Mouse (Mus musculus) thymus, postnatal 36 days (tissue): Measurements from ENCODE around the gene Kcnk4.

Experiments used
- DNase-seq, 2 experiments: peaks; one replicate each; pipeline ENCODE4 v3.0.0; 2022; ENCODE audit warnings: mixed read lengths in 2 of 2

The Kcnk4 gene

DNA sequence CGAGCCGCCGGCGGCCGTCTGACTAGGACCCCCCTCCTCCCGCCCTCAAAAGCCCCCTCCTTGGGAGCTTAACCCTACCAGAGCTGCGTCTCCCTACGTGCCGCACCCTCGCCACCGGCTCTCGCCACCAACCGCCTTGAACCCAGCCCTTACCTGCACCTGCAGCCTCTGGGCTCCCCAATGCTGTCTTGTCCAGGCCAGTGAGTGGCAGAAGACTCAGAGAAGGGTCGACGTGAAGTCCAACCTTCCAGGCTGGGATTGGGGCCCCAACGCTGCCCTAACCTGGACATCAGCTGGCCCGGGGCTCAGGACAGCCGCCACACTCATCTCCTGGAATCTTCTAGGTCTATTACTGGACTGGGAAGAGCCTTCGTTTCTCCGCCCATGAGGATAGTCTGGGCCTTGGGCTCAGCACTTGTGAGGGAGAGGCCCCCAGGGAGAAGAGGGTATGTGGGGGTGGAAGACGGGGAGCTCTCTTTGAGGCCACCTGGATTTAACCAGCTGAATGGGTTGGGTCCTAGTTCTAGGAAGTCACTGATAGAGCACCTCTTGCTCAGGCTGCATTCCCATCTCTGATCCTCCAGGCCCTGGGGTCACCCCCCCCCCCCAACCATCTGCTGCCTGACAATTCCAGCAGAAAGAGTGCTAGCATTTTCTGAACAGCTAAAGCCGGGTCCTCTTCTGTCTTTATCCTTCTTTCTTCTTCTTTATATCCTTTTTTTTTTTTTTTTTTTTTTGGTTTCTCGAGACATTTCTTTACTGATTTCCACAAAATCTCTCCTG lies at the start of gene Kcnk4:
TSS of gene Kcnk4 (minus strand) at position 321 of the 783 bp plus-strand sequence.
- DNase-seq: peak in 1 of 2 experiments; percentile 14

DNA sequence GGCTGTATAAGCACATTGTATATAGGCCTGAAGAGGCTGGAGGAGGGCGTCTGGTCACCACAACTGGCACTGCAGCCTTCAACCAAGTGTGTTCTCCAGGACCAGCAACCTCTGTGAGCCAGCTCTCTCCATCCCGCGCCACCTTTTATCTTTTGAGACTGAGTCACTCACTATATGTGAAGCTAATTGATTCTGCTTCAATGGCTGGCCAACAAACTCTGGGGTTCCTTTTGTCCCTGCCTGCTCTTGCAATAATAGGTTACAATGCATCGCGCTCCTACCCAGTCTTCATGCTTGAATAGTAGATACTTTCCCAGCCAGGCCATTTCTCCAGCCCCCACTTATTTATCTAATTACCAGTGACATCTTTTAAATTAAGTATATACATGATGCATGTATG lies 49.3 kb upstream of the Kcnk4 start:
- no peak for DNase-seq

DNA sequence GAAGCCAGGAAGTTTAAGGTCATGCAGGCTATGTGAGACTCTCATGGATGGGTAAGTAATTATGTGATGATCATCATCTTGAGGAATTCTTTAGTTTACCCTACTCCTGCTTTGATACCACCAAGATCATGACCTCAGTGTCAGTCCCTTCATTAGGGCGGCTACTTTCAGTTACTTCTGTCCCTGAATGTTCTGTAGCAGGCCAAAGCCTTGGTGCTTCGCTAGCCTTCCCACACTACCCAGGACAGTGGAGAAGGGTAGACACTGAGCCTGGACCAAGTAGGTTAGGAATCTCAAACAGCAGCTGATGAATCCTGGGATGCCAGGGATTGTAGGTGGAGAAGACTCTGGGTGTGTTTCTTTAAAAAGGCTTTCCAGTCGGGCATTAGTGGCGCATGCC lies 47.1 kb upstream of the Kcnk4 start:
- DNase-seq: no peak

DNA sequence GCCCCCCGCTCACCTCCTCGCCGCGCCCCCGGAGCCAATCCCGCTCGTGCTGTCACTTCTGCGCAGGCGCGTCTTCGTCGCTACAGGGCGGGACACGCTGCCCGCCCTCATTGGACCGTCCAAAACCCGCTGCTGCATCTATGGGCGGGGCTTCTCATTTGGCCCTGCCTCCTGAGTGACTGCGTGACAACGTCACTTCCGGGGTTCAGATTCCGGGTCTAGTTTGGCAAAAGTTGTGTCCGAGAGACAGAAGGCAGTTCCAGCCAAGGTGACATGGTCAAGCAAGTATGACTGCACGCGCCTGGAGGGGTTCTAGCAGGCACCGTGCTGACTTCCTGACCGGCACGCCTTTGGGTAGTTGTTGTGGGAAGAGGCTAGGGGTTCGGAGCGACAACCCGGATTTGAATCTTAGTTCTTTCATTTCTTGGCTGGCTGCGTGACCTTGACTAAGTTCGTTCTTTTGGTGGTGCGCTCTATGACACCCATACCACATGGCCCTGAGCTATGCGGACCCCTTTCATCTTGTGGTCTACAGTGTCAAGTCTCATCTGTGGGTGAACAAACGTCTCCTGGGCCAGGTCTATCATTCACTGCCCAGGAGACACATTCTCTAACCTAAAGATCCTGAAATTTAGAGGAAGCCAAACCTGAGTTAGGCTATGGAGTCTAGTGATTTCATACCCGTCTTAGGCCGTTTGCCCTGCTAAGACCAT lies 46.2 kb upstream of the Kcnk4 start, which contains the start of gene Fkbp2:
TSS of gene Fkbp2 (minus strand) at position 121 of the 713 bp plus-strand sequence.
- peak; percentile 98 to 99 for DNase-seq

DNA sequence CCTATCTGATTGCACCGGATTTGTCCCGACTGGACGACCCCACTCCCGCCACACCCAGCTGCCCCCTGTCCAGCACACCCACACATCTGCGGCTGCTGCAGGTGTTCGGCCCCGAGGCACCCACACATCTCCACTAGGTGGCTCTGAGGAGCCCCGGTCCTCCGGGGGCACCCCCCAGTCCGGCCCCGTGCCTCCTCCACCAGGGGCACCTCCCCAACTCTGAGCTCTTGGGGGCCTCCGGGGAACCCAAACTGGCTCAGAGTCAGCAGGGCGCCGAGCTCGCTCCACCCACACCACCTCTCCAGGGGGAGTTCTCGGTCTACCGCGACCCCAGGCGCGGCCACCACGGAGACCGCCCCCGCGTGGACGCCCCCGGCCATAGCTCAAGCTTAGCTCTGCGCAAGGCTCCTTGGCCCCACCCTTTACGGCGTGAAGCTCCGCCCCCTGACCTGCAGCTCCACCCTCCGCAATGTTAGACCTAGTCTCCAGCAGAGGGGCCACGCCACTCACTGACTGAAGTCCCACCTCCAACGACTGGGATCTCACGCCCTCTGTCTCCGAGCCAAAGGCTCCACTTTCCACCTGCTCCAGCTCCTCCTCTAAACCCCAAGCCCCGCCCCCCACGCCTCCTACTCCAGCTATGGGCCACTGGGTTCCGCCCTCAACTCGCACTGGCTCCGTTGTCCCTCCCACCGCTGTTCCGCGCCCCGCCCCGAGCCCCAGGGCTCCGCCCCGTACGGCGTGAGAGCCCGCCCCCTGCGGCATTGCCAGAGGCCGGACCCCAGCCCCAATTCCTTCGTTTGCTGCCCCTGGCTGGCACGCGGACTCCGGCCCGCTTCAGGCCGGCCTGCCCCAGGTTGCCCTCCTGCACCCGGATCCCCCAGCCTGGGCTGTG lies 45.4 kb upstream of the Kcnk4 start:
- DNase-seq: peak; percentile 99 to 100

DNA sequence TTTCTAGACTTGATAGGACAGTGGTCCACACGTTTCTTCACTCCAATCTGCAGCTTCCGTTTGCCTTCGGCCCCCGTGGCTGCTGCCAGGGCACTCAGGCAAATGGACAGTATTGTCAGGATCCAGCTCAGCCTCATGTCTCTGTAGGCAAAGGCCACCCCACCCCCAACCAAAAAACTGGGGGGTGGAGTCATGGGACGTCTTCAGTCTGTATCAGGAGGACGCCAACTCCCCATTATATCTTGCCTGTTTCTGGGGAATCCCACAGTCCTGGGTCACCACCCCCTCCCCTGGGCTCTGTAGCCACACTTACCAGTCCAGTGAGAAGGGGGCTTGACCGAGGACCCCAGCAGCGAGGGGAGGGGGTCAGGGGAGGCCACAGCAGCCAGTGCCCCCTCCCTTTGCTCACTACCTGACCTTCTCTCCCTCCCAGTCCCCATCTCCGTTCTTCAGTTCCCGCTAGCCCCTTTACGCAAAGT lies 44.7 kb upstream of the Kcnk4 start:
- peak in 1 of 2 experiments; percentile 53 for DNase-seq

DNA sequence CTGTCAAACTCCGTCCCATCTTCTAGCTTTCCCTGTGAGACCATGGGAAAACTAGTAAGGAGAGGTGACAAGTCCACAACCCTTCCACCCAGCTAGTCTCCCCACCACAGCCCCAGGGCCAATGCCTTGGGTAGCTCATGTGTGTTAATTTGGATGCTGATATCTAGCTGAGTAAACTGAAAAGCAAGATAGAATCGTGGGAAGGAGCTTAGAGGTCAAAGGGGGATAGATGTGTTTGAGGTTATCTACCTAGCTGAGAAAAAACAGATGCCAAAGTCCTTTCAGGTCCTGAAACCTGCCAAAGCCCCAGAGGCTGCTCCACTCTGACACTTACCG lies 44.3 kb upstream of the Kcnk4 start:
- no peak for DNase-seq

DNA sequence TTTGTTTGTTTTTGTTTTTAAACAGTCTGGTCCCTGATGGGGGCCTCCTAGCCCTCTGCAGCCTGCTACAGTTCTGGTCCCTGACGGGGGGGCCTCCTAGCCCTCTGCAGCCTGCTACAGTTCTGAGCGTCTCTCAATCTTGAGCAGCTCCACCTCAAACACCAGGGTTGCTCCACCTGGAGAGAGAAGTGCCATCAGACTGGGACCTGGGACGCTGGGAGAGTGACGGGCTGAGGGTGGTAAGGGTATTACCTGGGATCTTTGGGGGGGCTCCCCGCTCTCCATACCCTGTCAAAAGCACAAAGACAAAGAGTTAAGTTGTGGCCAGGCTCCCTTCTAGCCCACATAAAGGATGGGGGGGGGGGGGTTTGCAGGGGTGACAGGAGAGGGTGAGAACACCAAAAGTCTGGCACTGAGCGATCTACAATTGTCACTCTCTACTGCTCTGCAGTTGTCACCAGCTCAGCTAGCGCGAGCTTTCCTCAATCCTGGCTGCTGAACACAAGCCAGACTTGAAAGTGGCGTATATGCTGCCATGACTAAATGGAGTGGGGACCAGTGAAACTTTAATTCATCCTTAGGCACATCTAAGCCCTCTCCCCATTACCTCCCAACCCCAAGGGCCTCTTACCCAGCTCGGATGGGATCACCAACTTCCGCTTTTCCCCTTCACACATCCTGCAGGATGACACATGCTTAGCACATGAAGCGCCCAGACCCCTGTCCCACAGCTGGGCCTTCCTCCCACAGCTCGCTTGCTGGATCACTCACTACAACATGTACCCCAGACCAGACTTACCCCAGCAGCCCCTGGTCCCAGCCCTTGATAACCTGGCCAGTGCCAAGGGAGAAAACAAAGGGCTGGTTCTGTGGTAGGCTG lies 43.7 kb upstream of the Kcnk4 start:
- no peak for DNase-seq

DNA sequence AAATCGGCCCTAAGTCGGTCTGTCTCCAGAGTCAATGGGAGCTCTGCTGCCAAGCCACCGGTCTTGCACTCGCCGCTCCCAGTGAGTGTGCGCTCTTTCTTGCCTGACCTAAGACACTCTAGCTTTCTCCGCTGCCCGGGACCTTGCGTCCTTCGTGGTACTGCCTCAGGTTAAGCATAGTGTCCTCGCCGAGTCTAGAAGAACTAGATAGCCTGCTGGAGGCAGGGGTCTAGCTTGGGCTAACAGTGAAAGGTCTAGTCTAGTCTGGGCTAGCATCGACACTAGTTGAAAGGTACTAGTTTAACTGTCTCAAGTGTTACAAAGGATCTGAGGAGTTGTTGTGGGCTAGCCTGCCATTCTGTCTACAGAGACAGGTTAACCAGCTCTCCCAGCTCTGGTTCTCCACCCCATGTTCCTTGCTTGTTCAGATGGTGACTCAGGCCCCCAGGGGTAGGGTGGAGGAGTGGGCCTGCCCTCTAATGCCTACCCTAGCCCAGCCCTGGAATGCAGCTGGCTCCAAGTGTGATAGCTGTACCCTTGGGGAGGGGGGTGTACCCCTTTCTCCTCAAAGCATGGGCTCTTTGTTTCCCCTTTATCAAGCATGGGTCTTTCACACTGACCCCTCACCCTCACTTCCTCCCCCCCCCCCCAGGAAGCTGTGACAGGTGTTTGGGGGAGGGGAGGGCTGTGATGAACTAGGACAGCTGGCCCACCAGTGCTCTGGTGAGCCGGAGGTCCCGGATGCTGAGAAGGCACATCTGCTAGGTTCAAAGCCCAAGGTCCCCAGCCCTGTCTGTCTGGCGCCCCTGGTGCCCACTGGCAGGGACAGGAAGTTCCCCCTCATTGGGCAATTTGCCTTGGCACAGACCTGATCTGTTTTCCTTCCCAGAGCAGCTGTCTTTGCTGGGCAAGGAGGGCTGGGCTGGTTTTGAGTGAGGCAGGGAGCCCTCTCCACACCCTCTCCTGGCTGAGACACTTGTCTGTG lies 41.5 kb upstream of the Kcnk4 start, which contains the start of gene Plcb3:
TSS of gene Plcb3 (minus strand) at position 934 of the 985 bp plus-strand sequence.
- peak; percentile 85 to 94 for DNase-seq

DNA sequence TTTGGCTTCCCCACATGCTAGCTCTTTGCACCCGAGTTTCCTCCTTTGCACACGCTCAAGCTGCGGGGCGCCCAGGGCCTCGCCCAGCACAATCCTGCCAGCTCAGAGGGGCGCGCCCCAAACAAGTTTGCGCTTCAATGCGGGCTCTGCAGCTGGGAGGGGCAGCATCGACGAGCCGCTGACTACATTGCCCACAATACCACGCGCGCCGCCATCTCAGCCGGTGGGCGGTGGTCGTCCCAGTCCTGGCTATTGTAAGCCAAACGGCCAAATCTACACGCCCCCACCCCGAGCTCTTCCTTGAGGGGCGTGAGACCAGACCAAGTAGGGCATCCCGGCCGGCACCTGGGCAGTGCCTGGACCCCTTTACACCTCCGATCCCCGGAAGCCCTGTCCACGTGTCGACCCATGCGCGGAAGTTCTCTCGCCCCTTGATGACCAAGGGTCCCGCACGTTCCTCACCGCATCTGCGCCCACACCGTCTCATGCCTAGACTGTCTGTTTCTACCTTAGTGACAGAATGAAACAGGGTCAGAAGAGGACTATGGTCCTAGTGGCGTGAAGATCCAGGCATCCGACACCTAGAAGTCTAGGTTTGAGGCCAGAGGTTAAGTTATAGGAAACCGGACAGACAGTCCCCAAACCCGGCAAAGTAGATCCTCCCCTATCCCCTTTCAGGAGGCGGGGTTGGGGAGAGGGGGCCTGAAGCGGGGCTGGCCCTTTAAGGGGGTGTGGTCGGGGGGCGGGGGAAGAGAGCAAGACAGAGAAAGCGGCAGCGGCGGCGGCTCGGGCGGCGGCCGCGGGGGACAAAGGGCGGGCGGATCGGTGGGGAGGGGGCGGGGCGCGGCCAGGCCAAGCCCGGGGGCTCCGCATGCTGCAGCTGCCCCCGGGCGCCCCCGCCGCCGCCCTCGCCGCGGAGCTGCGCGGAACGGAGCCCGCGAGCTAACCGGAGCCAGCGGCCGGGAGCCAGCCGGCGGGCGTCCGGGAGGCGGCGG lies 40.2 kb upstream of the Kcnk4 start, which contains the start of gene Ppp1r14b:
TSS of gene Ppp1r14b (plus strand) at position 758 of the 995 bp plus-strand sequence.
- DNase-seq: peak; percentile 82 to 90

DNA sequence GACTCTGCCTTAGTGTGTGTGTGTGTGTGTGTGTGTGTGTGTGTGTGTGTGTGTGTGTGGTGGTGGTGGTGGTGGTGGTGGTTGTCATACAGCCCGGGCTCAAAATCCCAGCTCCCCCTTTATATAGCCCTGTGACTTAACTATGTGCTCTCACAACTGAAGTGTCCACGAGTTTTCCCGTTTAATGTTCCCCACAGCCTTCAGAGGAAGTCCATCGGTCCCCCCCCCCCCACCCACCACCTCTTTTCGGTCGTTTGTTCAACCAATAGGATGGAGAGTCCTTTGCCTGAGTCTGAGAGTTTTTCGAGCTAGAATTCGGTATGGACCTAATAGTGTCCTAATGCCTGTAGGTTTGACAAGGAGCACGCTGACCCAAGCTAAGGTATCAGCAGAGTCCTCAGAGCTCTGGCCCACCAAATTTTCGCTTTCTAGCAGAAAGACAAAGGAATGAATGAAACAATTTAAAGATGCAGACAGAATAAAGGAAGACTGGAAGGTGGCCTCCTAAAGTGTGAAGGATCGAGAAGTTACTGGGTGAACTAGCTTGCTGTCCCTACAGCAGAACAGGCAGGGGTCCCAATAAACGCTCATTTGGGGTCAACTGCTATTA lies 39.4 kb upstream of the Kcnk4 start:
- no peak for DNase-seq

DNA sequence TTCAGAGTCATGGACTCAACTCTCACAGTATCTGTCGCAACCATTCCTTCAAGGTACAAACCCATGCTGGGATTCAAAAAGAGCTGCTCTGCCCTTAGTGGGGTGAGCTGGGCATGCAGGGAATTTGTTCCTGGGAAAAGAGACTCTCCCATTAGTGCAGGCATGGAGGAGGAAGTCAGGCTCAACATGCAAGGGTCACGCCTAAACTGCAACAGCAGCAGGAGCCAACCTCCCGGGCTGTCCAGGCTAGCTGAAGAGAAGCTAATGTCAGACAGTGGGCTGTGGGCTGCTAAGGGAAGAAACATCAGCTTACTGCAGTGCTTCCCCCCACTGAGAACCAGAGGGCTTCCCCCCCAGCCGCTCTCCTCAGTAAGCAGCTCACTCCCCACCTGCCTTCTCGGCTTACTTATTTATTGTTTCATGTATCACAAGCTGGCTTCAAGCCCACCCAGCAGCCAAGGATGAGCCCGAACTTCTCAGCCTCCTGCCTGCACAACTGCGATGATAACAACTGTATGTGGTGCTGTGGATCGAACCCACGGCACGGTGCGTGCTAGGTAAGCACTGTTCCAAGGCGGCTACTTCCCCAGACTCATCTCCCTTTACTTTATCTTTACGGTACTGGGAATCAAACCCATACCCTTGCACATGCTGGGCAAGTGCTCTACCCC lies 38.1 kb upstream of the Kcnk4 start:
- DNase-seq: no peak

DNA sequence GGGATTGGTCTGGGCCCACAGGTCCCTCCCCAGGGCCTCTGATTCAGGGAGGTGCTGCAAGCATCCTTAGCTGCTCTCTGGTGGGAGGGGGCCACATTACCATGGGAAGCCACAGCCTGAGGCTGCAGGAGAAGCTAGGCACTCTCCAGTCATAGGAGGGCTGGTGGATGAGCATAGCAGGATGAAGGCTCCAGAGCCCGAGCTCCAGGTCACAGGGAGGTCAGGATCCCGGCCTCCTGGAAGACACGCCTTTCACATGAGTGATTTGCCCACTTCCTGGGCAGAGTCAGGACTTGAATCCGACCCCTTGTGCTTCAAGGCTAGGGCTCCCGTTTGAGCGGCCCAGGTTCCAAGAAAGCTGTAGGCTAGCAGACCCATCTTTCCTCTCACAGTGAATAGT lies 37.3 kb upstream of the Kcnk4 start:
- no peak for DNase-seq

DNA sequence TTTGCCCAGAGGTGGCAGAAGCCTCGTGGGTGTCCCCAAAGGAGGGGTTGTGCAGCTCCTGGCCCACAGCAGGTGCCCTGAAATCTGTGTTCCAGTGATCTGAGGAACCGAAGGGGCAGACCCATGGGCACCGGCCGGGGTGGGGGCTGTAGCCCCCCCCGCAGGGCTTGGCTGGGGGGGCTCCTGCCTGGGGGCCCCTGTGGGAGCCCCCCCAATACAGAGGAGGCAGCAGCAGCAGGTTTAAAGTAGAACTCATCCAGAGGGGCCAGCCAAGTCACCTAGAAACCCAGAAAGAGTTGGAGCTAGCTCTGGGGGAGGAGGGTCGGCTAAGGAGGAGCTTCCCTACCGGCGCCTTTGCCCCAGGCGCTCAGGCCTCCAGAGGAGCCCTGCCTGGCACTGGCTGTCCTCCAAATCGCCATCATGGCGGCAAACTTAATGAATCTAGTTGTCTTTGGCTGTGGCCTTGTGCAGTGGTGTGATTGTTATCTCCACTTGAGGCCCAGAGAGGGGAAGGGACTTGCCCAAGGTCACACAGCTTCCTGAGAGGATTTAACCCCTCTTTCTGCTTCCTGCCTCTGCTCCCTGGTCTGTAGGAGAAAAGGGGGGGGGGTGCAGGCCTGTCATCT lies 36.3 kb upstream of the Kcnk4 start:
- DNase-seq: no peak

DNA sequence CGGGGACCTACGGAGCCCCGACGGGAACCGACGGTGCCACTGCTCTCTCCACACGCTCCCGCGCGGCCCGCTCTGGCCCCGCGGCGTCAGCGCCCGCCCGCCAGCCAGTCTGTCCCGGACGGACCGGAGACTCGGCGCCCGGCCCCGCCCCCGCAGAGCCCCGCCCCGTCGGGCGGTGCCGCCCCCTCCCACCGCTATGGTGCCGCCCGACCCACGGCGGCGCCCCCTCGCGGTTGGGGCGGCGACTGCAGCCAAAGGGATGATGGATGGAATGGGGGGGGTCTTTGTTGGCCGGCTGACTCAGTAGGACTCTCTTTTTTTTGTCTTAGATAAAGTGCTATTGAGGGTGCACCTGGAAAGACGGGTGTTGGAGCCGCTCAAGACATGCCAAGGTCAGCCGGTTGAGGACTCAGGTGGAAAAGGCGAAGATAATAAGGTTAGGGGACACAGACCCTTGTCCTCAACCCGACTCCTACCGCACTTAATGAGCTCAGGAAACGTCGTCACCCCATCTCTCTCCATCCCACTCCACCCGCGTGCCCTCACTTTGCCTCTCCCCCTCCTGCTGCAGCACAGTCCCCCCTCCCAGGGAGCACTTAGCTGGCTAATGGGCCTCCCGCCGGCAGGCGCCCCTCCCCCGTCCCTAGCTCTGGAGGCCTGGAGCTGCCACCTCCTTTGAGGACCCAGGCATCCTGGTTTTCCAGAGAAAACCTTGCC lies 35.5 kb upstream of the Kcnk4 start:
- DNase-seq: peak; percentile 71 to 74

DNA sequence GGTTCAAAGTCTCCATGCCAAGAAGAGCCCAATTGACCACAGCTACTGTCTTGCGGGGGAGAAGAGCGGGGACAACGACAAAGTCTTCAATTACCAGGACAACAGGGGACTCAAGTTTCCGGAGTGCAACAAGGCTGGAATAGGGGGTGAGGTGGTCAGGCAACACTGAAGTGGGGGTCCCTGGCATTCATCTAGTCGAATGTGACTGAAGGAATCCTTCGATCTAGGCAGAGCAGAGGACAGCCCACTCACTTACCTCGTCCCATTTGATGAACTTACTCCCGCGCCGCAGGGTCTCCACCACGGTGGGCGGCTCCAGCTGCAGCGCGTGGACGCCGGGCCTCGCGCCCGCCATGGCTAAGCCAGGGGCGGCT lies 35.0 kb upstream of the Kcnk4 start:
- no peak for DNase-seq
